Comparison of ENCODE assay signal across 13 mouse cellular contexts in genomic region chr13:57778524-57778923, GRCm38 (mm10).
"Had no signal": no experiment of that assay in that cellular context is flagged by ENCODE, and none has a peak within 500 bp of the region (broad histone marks: within the 10 kb centered on the region; RNA-seq: fewer than 3 reads in every experiment).

No protein-coding gene starts in this region.

- H3K9ac ChIP-seq: liver, embryonic 13.5 days; liver, embryonic 15.5 days; liver, postnatal 0 days; lung, embryonic 15.5 days had no signal

- ATAC-seq: liver, postnatal 0 days; lung, postnatal 0 days had no signal

- H3K36me3 ChIP-seq: liver, embryonic 13.5 days; liver, embryonic 15.5 days; lung, embryonic 15.5 days had no signal

- H3K27ac ChIP-seq: liver, embryonic 13.5 days; liver, embryonic 15.5 days; lung, embryonic 15.5 days; macrophage had no signal

- DNase-seq: liver, embryonic 13.5 days; liver, postnatal 0 days; lung, adult 2 months; thymus, adult 18-20 months; thymus, postnatal 14 days; thymus, postnatal 36 days had no signal

- H3K4me1 ChIP-seq: liver, embryonic 13.5 days; liver, embryonic 15.5 days; lung, embryonic 15.5 days; megakaryocyte, embryonic 14.5 days had no signal

- H3K4me2 ChIP-seq: liver, embryonic 11.5 days; liver, embryonic 13.5 days; liver, embryonic 15.5 days; lung, embryonic 15.5 days; midbrain, embryonic 11.5 days had no signal

- H3K27me3 ChIP-seq: liver, embryonic 13.5 days; liver, embryonic 15.5 days; lung, embryonic 15.5 days; megakaryocyte, embryonic 14.5 days had no signal

- H3K4me3 ChIP-seq: liver, embryonic 13.5 days; liver, embryonic 15.5 days; lung, embryonic 15.5 days; megakaryocyte, embryonic 14.5 days had no signal
